Mouse (Mus musculus): Measurements from ENCODE around the gene Zfp526. TPM values are rescaled to one million over a fixed set of nuclear protein-coding genes. Genes with fewer than 3 reads are reported as not detected.

Gene Zfp526
- polyA plus RNA-seq, 1 experiment from 2014 or later: 2.0 TPM

DNA sequence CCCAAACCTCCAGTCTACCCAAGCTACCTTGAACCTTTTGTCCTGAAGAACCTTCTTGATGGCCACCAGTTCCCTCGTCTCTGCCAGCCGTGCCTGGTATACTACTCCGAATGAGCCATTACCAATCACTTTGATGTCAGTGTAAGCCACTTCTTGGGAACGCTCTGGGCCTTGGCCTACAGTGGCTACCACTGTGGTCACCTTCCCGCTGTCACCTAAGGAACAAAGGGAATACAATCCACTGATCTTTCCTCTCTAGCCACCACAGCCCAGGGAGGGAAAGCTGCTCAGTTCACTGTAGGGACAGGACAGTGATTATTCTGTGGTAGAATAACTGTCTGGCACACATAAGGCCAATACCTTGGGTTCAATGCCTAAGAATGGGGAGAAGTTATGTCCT lies 14.3 kb downstream of the Zfp526 start:
- no peaks in the 10 kb centered on the region for H3K27me3 ChIP-seq
- H3K36me3 ChIP-seq: peaks cover 35% of the 10 kb centered on the region
- no peaks in the 10 kb centered on the region for H3K9me3 ChIP-seq
- WGBS: 88% methylated on average over 5 of the region's 5 CpGs
- H3K27ac ChIP-seq (replicated peaks): no peak overlapping the region
- H3K9ac ChIP-seq (replicated peaks): peak overlapping the region; percentile 99
- no peak overlapping the region for H3K4me3 ChIP-seq
- no peak overlapping the region for H3K4me2 ChIP-seq (replicated peaks)
- peaks cover 35% of the 10 kb centered on the region for H3K4me1 ChIP-seq
- no peak for ATAC-seq (replicated peaks)

DNA sequence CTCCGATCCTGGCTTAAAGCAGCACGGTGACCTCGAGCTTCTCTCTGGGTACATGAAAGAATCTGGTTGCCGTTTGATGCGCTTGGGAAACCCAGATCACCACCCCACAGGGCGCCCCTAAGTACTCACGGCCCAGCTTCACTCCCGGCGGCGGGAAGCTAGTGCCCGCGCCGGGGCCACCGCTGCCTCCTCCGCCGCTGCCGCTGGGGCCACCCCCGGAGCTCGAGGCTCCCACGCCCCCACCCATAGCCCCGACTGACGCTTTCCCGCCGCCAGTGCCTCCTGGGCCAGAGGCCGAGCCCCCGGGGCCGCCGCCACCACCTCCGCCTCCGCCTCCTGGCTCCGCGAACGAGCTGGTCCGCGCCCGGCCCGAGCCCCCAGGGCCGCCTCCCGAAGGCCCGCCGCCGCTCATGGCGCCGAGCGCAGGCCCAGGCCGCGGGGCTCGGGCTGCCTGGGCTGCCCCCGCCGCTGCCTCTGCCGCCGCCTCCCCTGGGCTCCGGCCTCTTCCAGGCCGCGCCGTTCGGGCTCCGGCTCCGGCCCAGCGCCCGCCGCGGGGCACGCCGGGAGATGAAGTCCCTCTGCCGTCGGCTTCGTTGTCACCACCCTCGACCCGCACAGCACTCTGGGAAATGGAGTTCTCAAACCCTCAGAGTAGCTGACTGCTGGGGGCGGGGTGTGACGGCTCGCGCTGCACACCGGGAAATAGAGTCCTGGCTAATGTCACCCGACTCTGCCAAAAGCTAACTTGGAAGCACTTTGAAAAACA lies 16.2 kb downstream of the Zfp526 start, which contains the start of gene Gsk3a:
Gsk3a (minus strand) TSS at position 603 of the 766 bp plus-strand sequence.
- WGBS: under 1% methylated on average over 59 of the region's 76 CpGs
- Histone ChIP-seq H3K9ac (replicated peaks) (peak within 1 kb of the TSS; percentile 99), H3K9me3 (no peaks in the 10 kb centered on the region), H3K27me3 (no peaks in the 10 kb centered on the region), H3K4me3 (peak within 1 kb of the TSS; percentile 92), H3K27ac (replicated peaks) (peak within 1 kb of the TSS; percentile 88), H3K4me1 (peaks cover 35% of the 10 kb centered on the region), H3K36me3 (peaks cover 17% of the 10 kb centered on the region), H3K4me2 (replicated peaks) (peak within 1 kb of the TSS; percentile 77)
- ATAC-seq (replicated peaks): peak; percentile 88

- Histone ChIP-seq H3K27ac (replicated peaks) (peak overlapping the region; percentile 88), H3K27me3 (no peaks in the 10 kb centered on the region), H3K4me1 (peaks cover 35% of the 10 kb centered on the region), H3K36me3 (peaks cover 9% of the 10 kb centered on the region), H3K9me3 (no peaks in the 10 kb centered on the region), H3K4me2 (replicated peaks) (peak overlapping the region; percentile 77), H3K4me3 (peak overlapping the region; percentile 92), H3K9ac (replicated peaks) (peak overlapping the region; percentile 99)
- under 1% methylated on average over 23 of the region's 23 CpGs for WGBS
- peak; percentile 90 for ATAC-seq (replicated peaks)
Measured at GRCm38 (mm10) chr7:25238015-25238706, 16.9 kb downstream of the Zfp526 start.

DNA sequence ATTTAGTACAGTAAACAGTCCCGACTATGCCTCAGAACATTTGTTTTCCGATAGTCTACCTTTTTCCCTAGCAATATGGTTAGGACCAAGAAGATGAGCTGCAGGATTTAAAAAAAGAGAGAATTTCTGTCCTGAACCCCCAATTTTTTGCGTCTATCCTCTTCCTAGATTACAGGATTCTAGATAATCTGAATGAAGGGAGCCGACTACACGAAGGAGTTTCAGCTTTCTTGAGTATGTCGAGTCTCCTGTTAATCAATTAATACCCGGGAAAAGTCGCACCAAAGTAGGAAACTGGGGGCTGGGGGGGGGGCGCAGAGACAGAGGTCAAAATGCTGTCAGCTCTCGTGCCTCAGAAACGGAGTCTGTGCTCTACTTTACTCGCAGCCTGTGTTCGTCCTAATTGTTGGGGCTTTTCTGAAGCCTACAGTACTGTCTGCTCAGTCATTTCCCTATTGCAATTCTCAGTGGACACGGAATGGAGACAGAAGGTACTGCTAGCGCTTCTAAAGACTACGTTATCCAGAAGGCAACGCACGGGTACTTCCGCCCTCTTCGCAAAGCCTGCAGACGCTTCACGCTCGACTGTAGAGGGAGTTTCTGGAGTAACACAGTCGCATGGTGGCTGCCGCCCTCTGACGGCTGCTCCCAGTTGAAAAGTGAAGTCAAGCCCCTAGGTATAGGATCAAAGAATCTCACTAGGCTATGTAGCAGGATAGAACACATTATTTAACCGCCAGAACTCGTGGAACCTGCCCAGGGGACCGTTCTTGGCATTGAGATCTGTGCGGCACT lies 17.8 kb downstream of the Zfp526 start:
- Histone ChIP-seq H3K4me2 (replicated peaks) (peak overlapping the region; percentile 77), H3K9ac (replicated peaks) (peak overlapping the region; percentile 47), H3K27ac (replicated peaks) (peak overlapping the region; percentile 88), H3K9me3 (no peaks in the 10 kb centered on the region), H3K4me1 (peaks cover 35% of the 10 kb centered on the region), H3K36me3 (peaks cover 4% of the 10 kb centered on the region; the same call in 1 of the 2 replicates), H3K27me3 (no peaks in the 10 kb centered on the region), H3K4me3 (peak overlapping the region; percentile 92)
- 5% methylated on average over 30 of the region's 30 CpGs for WGBS
- peak; percentile 62 for ATAC-seq (replicated peaks)

- Histone ChIP-seq H3K27me3 (no peaks in the 10 kb centered on the region), H3K27ac (replicated peaks) (0 out of 2 replicates have a peak overlapping the region, but pooled peaks have one; percentile 4), H3K9me3 (no peaks in the 10 kb centered on the region), H3K36me3 (no peaks in the 10 kb centered on the region), H3K9ac (replicated peaks) (no peak overlapping the region), H3K4me2 (replicated peaks) (no peak overlapping the region), H3K4me3 (no peak overlapping the region), H3K4me1 (peaks cover 33% of the 10 kb centered on the region)
- no peak for ATAC-seq (replicated peaks)
- WGBS: 69% methylated on average over 7 of the region's 7 CpGs
Measured at GRCm38 (mm10) chr7:25240631-25241030, 19.4 kb downstream of the Zfp526 start.

- peak overlapping the region; percentile 4; the same call in 1 of the 2 replicates for H3K27ac ChIP-seq (replicated peaks)
- H3K27me3 ChIP-seq: no peaks in the 10 kb centered on the region
- no peaks in the 10 kb centered on the region for H3K9me3 ChIP-seq
- no peaks in the 10 kb centered on the region for H3K36me3 ChIP-seq
- WGBS: 30% methylated on average over 2 of the region's 2 CpGs
- H3K9ac ChIP-seq (replicated peaks): no peak overlapping the region
- H3K4me2 ChIP-seq (replicated peaks): no peak overlapping the region
- no peak overlapping the region for H3K4me3 ChIP-seq
- ATAC-seq (replicated peaks): no peak
- peaks cover 33% of the 10 kb centered on the region for H3K4me1 ChIP-seq
Measured at GRCm38 (mm10) chr7:25241062-25241461, 19.8 kb downstream of the Zfp526 start.

DNA sequence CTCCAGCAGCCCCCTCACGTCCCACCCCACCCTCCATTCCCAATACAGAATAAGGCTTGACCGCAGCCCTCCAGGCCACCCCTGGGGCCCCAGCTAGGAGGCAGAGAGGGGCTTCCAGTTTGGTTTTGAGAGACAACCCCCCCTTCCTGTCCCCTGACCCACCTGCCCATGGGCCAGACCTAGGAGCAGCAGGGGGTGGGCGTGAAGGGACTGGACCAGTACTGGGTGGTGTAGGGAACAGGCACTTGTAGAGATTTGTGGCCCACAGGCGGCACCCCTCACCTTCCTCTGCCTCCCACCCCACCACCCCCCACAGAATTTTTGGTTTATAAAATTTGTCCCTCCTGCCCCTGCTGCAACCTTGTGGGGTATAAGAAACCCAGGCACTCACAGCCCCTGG lies 22.1 kb downstream of the Zfp526 start:
- H3K9me3 ChIP-seq: no peaks in the 10 kb centered on the region
- no peaks in the 10 kb centered on the region for H3K27me3 ChIP-seq
- ATAC-seq (replicated peaks): no peak
- H3K27ac ChIP-seq (replicated peaks): no peak overlapping the region
- H3K4me3 ChIP-seq: no peak overlapping the region
- H3K4me1 ChIP-seq: peaks cover 46% of the 10 kb centered on the region
- 93% methylated on average over 4 of the region's 4 CpGs for WGBS
- H3K4me2 ChIP-seq (replicated peaks): no peak overlapping the region
- no peak overlapping the region for H3K9ac ChIP-seq (replicated peaks)
- no peaks in the 10 kb centered on the region for H3K36me3 ChIP-seq

DNA sequence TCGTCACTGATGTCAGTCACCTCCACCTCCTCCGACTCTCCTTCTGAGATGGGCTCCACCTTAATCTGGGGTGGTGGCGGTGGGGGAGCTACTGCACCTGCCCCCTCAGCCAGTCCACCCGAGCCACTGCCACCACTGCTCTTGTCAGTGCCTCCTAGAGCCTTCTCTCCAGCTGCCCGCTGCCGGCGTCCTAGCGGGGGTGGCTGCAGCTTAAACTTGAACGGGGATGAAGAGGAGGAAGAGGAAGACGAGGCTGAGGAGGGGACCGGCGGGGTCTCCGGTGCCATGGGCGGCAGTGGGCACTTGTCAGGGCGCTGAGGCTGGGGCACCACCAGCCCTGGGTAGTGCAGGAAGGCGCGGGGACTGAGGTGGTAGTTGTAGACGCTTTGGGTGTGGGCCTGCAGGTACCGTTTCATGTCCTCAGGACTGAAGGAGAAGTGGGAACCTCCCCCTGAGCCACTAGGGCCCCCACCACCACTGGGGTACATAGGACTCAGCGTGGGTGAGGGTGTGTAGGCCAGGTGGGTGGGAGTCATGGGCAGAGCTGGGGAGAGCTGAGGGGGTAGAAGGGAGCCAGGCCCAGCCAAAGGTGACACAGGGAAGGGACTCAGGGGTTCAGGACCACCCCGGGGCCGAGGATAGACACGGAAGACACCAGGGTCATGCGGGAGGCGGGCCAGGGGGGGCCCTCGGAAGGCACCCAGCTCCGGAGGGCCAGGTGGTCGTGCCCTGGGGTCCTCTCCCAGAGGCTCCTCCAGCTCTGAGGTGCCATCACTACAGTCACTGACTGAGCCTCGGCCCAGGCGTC lies 23.5 kb downstream of the Zfp526 start:
- Histone ChIP-seq H3K4me1 (peaks cover 40% of the 10 kb centered on the region), H3K4me2 (replicated peaks) (no peak overlapping the region), H3K36me3 (no peaks in the 10 kb centered on the region), H3K27ac (replicated peaks) (no peak overlapping the region), H3K27me3 (no peaks in the 10 kb centered on the region), H3K4me3 (no peak overlapping the region), H3K9ac (replicated peaks) (no peak overlapping the region), H3K9me3 (no peaks in the 10 kb centered on the region)
- WGBS: 86% methylated on average over 30 of the region's 30 CpGs
- ATAC-seq (replicated peaks): no peak

- H3K9me3 ChIP-seq: no peaks in the 10 kb centered on the region
- peak overlapping the region; percentile 60 for H3K9ac ChIP-seq (replicated peaks)
- no peaks in the 10 kb centered on the region for H3K36me3 ChIP-seq
- H3K27ac ChIP-seq (replicated peaks): peak overlapping the region; percentile 96
- no peak for ATAC-seq (replicated peaks)
- no peaks in the 10 kb centered on the region for H3K27me3 ChIP-seq
- peaks cover 44% of the 10 kb centered on the region for H3K4me1 ChIP-seq
- WGBS: 50% methylated on average over 20 of the region's 20 CpGs
- peak overlapping the region; percentile 73 for H3K4me3 ChIP-seq
- peak overlapping the region; percentile 95 for H3K4me2 ChIP-seq (replicated peaks)
Measured at GRCm38 (mm10) chr7:25246079-25246758, 25.0 kb downstream of the Zfp526 start.

DNA sequence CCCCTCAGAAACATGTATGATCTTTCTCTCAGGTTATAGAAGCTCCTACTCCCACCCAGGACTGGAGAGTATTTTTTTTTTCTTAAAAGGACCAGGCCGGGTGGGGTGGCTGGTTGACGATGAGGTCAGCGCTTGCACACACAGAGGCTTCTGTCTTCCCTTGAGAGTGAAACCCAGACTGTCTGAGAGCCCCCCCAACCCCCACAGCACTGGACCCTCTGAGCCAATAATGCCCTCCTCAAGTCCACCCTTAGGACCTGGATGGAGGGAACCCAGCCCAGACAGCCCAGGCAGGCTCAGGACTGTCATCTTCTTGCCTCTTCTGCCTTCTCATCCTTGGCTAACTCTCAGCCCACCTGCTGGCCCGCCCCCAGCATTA lies 25.5 kb downstream of the Zfp526 start:
- ATAC-seq (replicated peaks): no peak
- Histone ChIP-seq H3K36me3 (no peaks in the 10 kb centered on the region), H3K9me3 (no peaks in the 10 kb centered on the region), H3K4me2 (replicated peaks) (peak overlapping the region; percentile 95), H3K4me3 (peak overlapping the region; percentile 73), H3K27me3 (no peaks in the 10 kb centered on the region), H3K4me1 (peaks cover 50% of the 10 kb centered on the region), H3K27ac (replicated peaks) (peak overlapping the region; percentile 96), H3K9ac (replicated peaks) (peak overlapping the region; percentile 60)
- 33% methylated on average over 4 of the region's 4 CpGs for WGBS

DNA sequence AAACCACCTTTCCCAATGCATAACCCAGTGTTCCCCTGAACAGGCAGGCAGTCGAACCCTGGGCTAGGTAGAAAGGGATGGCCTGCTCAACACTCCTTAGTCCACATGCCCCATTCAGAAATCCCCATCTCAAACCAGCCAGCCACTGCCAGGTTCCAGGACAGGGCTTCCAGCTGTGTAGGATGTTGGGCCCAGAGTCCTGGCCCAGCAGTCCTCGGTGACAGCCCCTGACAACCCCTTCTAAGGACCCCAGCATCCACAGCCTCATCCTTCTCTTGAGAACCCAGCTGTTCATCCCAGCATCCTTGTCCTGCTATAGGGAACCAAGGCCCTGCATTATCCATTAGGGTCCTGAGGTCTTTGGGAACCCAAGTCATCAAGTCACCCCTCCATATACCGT lies 26.3 kb downstream of the Zfp526 start:
- Histone ChIP-seq H3K4me3 (peak overlapping the region; percentile 73), H3K27me3 (no peaks in the 10 kb centered on the region), H3K9me3 (no peaks in the 10 kb centered on the region), H3K27ac (replicated peaks) (peak overlapping the region; percentile 96), H3K9ac (replicated peaks) (peak overlapping the region; percentile 60), H3K4me2 (replicated peaks) (peak overlapping the region; percentile 95), H3K4me1 (peaks cover 55% of the 10 kb centered on the region), H3K36me3 (no peaks in the 10 kb centered on the region)
- ATAC-seq (replicated peaks): no peak
- WGBS: 15% methylated on average over 3 of the region's 3 CpGs
